In genomic region chr3:31882621-31883131, GRCm38 (mm10) we compare ENCODE assay signal across 19 mouse cellular contexts. TPM values are rescaled to one million over a fixed set of nuclear protein-coding genes. Genes with fewer than 3 reads are reported as not detected.
DNase-seq lines count a peak whose midpoint lies in the region; ATAC-seq and TF ChIP-seq lines count a peak whose summit lies in the region.
"Had no signal": no experiment of that assay in that cellular context is flagged by ENCODE, and none has a peak within 500 bp of the region (broad histone marks: within the 10 kb centered on the region; RNA-seq: fewer than 3 reads in every experiment).

No protein-coding gene starts in this region.

- no peak for TF ChIP-seq POLR2A in kidney, adult 2 months (IDR thresholded peaks at IDR 0.05; ENCODE audit: low read depth, low read length)

- H3K9ac ChIP-seq in kidney, embryonic 16.5 days (replicated peaks; ENCODE audit: low read length): no peak overlapping the region
- no peak overlapping the region for H3K9ac ChIP-seq in hindbrain, postnatal 0 days (replicated peaks; ENCODE audit: low read length)
- H3K9ac ChIP-seq: limb, embryonic 15.5 days had no signal

- H3K4me1 ChIP-seq in kidney, embryonic 16.5 days (ENCODE audit: insufficient read depth, low read length): no peaks in the 10 kb centered on the region
- no peaks in the 10 kb centered on the region for H3K4me1 ChIP-seq in kidney, adult 2 months (ENCODE audit: control insufficient read depth, insufficient read depth, low read length)
- no peaks in the 10 kb centered on the region for H3K4me1 ChIP-seq in hindbrain, postnatal 0 days (ENCODE audit: insufficient read depth, low read length)
- H3K4me1 ChIP-seq: limb, embryonic 15.5 days had no signal

- peak; percentile 73 for ATAC-seq in kidney, embryonic 16.5 days (ENCODE audit: low FRiP score, low TSS enrichment)
- peak; percentile 59 for ATAC-seq in hindbrain, postnatal 0 days
- ATAC-seq: Patski had no signal

- no peak overlapping the region for H3K4me3 ChIP-seq in kidney, embryonic 16.5 days (ENCODE audit: low read length)
- H3K4me3 ChIP-seq in kidney, adult 2 months (ENCODE audit: insufficient read depth, low read depth, low read length): no peak overlapping the region
- H3K4me3 ChIP-seq in hindbrain, postnatal 0 days (ENCODE audit: low read length): no peak overlapping the region
- H3K4me3 ChIP-seq: heart, adult 2 months; left cerebral cortex, adult 2 months; limb, embryonic 15.5 days had no signal

- H3K36me3 ChIP-seq in kidney, embryonic 16.5 days (ENCODE audit: insufficient read depth, low read length): no peaks in the 10 kb centered on the region
- no peaks in the 10 kb centered on the region for H3K36me3 ChIP-seq in kidney, adult 2 months (ENCODE audit: control insufficient read depth, insufficient read depth, low read length)
- no peaks in the 10 kb centered on the region for H3K36me3 ChIP-seq in hindbrain, postnatal 0 days (ENCODE audit: insufficient read depth, low read length)
- H3K36me3 ChIP-seq: limb, embryonic 15.5 days had no signal

- no peak for TF ChIP-seq CTCF in kidney, adult 2 months (conservative IDR thresholded peaks at IDR 0.05; ENCODE audit: insufficient read depth, insufficient read length, low read depth, low read length)
- TF ChIP-seq CTCF in hindbrain, postnatal 0 days (IDR thresholded peaks at IDR 0.05; ENCODE audit: low read depth): no peak

- no peak overlapping the region; the same call in 1 of the 2 replicates for H3K27ac ChIP-seq in kidney, embryonic 16.5 days (ENCODE audit: low read length)
- H3K27ac ChIP-seq in kidney, adult 2 months (ENCODE audit: insufficient read depth, low read depth, low read length): no peak overlapping the region
- no peak overlapping the region for H3K27ac ChIP-seq in hindbrain, postnatal 0 days
- H3K27ac ChIP-seq: heart, adult 2 months; left cerebral cortex, adult 2 months; limb, embryonic 15.5 days had no signal

- no peaks in the 10 kb centered on the region for H3K27me3 ChIP-seq in kidney, embryonic 16.5 days (ENCODE audit: insufficient read depth, low read length)
- H3K27me3 ChIP-seq in kidney, adult 2 months (replicated peaks; ENCODE audit: control insufficient read depth, insufficient read depth, low read length): no peaks in the 10 kb centered on the region
- H3K27me3 ChIP-seq in hindbrain, postnatal 0 days (ENCODE audit: insufficient read depth, low read length): no peaks in the 10 kb centered on the region
- H3K27me3 ChIP-seq: limb, embryonic 15.5 days; Patski had no signal

- H3K4me2 ChIP-seq in kidney, embryonic 16.5 days (replicated peaks; ENCODE audit: low read depth, low read length): no peak overlapping the region; the same call in 1 of the 2 replicates
- H3K4me2 ChIP-seq in hindbrain, postnatal 0 days (ENCODE audit: low read depth, low read length): no peak overlapping the region
- H3K4me2 ChIP-seq: limb, embryonic 15.5 days had no signal

- peaks cover 6% of the 10 kb centered on the region; the same call in 1 of the 2 replicates for H3K9me3 ChIP-seq in kidney, embryonic 16.5 days (ENCODE audit: low read length)
- no peaks in the 10 kb centered on the region for H3K9me3 ChIP-seq in hindbrain, postnatal 0 days (ENCODE audit: low read length)
- H3K9me3 ChIP-seq: limb, embryonic 15.5 days had no signal

- DNase-seq in kidney, adult 2 months: no peak
- peak; percentile 23 for DNase-seq in embryo, embryonic 11 days
- DNase-seq in hindbrain, postnatal 0 days (ENCODE audit: low spot score): no peak
- peak; percentile 55 for DNase-seq in retina, embryonic 14.5 days (ENCODE audit: low spot score)
- DNase-seq in adrenal gland, postnatal 36 days: no peak
- DNase-seq in adrenal gland, adult (ENCODE audit: inconsistent age in 2 of 2, low spot score in 1 of 2): no peak
- DNase-seq in cerebellum, adult 11-12 months: no peak
- DNase-seq: adrenal gland, postnatal 25 days; cerebellum, adult 18-20 months; heart, adult 2 months; heart, postnatal 4 days; kidney, postnatal 25 days; thymus, adult 18-20 months had no signal

- WGBS in kidney, embryonic 16.5 days: 47% methylated on average over 12 of the region's 12 CpGs
- 43% methylated on average over 12 of the region's 12 CpGs for WGBS in kidney, adult 2 months
- WGBS in hindbrain, postnatal 0 days: 24% methylated on average over 12 of the region's 12 CpGs

RNA-seq across cellular contexts. Expression of gene Kcnmb2, which starts 19.6 kb away (rescaled TPM):
- 2.5 and 3.0 TPM in 2 replicates for polyA plus RNA-seq in kidney, embryonic 16.5 days (2015; fragmentation: Nextera tagmentation; extraction: Ambion mirVana)
- polyA plus RNA-seq in kidney, adult 2 months (2012; rRNA removed): 0.05 and 0.23 TPM in 2 replicates
- total RNA-seq in hindbrain, postnatal 0 days (2014; rRNA removed): 5.5 and 7.3 TPM in 2 replicates
- polyA plus RNA-seq in hindbrain, postnatal 0 days (2015; fragmentation: Nextera tagmentation; extraction: Ambion mirVana): 10.1 and 10.3 TPM in 2 replicates
- 1 to 10 TPM; 2.8 to 5.6 TPM for total RNA-seq in adrenal gland, postnatal 36 days (2021)
- total RNA-seq: heart, adult 2 months; megakaryocyte-erythroid progenitor cell, adult 5-6 weeks had no signal
- polyA plus RNA-seq: Patski; spleen, adult 2 months had no signal

Comparison
In these comparisons a context has a peak if more than half of its experiments do, and no peak if none do; other contexts are left out.
1. DNase-seq: peak in embryo, embryonic 11 days (single experiment) and retina, embryonic 14.5 days (single experiment); none in kidney, adult 2 months (single experiment), hindbrain, postnatal 0 days (single experiment), adrenal gland, postnatal 36 days (0 of 2), adrenal gland, adult (0 of 2) and cerebellum, adult 11-12 months (single experiment).